28 mouse cellular contexts compared by ENCODE assay signal in the genomic region with DNA sequence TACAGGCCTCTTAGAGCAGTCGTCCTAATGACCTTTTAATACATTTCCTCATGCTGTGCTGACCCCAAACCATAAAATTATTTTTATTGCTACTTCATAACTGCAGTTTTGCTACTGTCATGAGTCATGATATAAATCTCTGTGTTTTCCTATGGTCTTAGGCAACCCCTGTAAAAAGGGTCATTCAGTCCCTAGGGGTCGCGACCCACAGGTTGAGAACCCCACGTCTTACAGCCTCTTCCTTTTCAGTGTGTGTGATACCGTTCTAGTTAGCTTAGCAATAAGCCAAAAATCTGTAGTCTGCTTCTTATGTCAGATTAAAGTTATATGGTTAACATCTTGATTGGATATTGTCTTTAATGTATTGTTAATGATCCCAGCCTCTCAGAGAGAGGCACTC. TPM values are rescaled to one million over a fixed set of nuclear protein-coding genes. Genes with fewer than 3 reads are reported as not detected.
DNase-seq lines count a peak whose midpoint lies in the region; ATAC-seq and TF ChIP-seq lines count a peak whose summit lies in the region.
"Had no signal": no experiment of that assay in that cellular context is flagged by ENCODE, and none has a peak within 500 bp of the region (broad histone marks: within the 10 kb centered on the region; RNA-seq: fewer than 3 reads in every experiment).

No protein-coding gene starts in this region.

- peak; percentile 42 for DNase-seq in kidney, postnatal 0 days (ENCODE audit: low spot score)
- no peak for DNase-seq in kidney, adult 8-10 months
- DNase-seq in testis, postnatal 10 days (ENCODE audit: low spot score) = no peak
- DNase-seq: adrenal gland, adult 2 months; adrenal gland, postnatal 10 days; adrenal gland, postnatal 25 days; B cell, adult 2 months; cerebellum, adult 11 months; cerebellum, adult 18-20 months; cerebellum, adult 8-10 months; cerebellum, adult 9-11 months; cerebellum, postnatal 14 days; cerebellum, postnatal 36 days; embryo, embryonic 11 days had no signal

- 69% methylated on average over 5 of the region's 5 CpGs for WGBS in intestine, embryonic 16.5 days
- 74% methylated on average over 5 of the region's 5 CpGs for WGBS in intestine, embryonic 15.5 days
- WGBS in kidney, postnatal 0 days = 59% methylated on average over 5 of the region's 5 CpGs

- no peaks in the 10 kb centered on the region for H3K9me3 ChIP-seq in intestine, embryonic 16.5 days (ENCODE audit: control insufficient read depth, low read length)
- H3K9me3 ChIP-seq in intestine, embryonic 15.5 days = no peaks in the 10 kb centered on the region
- no peaks in the 10 kb centered on the region for H3K9me3 ChIP-seq in kidney, postnatal 0 days (replicated peaks; ENCODE audit: low read length)
- H3K9me3 ChIP-seq: embryonic facial prominence, embryonic 13.5 days; embryonic facial prominence, embryonic 15.5 days; forebrain, embryonic 10.5 days; forebrain, embryonic 12.5 days had no signal

- TF ChIP-seq CTCF in kidney, postnatal 0 days (IDR thresholded peaks at IDR 0.05; ENCODE audit: low read depth) = no peak
- no peak for TF ChIP-seq CTCF in testis, adult 2 months (IDR thresholded peaks at IDR 0.05; ENCODE audit: control insufficient read depth, insufficient read depth, insufficient replicate concordance, low read depth, low read length)

- H3K4me1 ChIP-seq in intestine, embryonic 16.5 days (ENCODE audit: control insufficient read depth, insufficient read depth, low read length) = no peaks in the 10 kb centered on the region; the same call in 1 of the 2 replicates
- H3K4me1 ChIP-seq in intestine, embryonic 15.5 days (replicated peaks) = 0 out of 2 replicates have a peak, but pooled peaks cover 5% of the 10 kb centered on the region
- H3K4me1 ChIP-seq in kidney, postnatal 0 days (replicated peaks; ENCODE audit: insufficient read depth, low read length) = no peaks in the 10 kb centered on the region
- H3K4me1 ChIP-seq in testis, adult 2 months (ENCODE audit: control insufficient read depth, insufficient read depth, low read length) = peaks cover 8% of the 10 kb centered on the region
- H3K4me1 ChIP-seq: embryonic facial prominence, embryonic 13.5 days; embryonic facial prominence, embryonic 15.5 days; forebrain, embryonic 10.5 days; forebrain, embryonic 12.5 days had no signal

- no peak overlapping the region for H3K27ac ChIP-seq in intestine, embryonic 16.5 days (ENCODE audit: low read length)
- no peak overlapping the region for H3K27ac ChIP-seq in intestine, embryonic 15.5 days
- no peak overlapping the region for H3K27ac ChIP-seq in kidney, postnatal 0 days
- no peak overlapping the region for H3K27ac ChIP-seq in testis, adult 2 months (ENCODE audit: control insufficient read depth, insufficient read depth, low read depth, low read length)
- H3K27ac ChIP-seq: embryonic facial prominence, embryonic 13.5 days; embryonic facial prominence, embryonic 15.5 days; forebrain, embryonic 10.5 days; forebrain, embryonic 12.5 days had no signal

- no peak for TF ChIP-seq POLR2A in testis, adult 2 months (IDR thresholded peaks at IDR 0.05; ENCODE audit: control insufficient read depth, low read depth, low read length)

- H3K9ac ChIP-seq in intestine, embryonic 16.5 days (ENCODE audit: low read depth, low read length) = no peak overlapping the region
- H3K9ac ChIP-seq in intestine, embryonic 15.5 days = no peak overlapping the region
- H3K9ac ChIP-seq in kidney, postnatal 0 days (ENCODE audit: low read depth, low read length) = no peak overlapping the region
- H3K9ac ChIP-seq: embryonic facial prominence, embryonic 13.5 days; embryonic facial prominence, embryonic 15.5 days; forebrain, embryonic 12.5 days had no signal

- no peak overlapping the region for H3K4me2 ChIP-seq in intestine, embryonic 16.5 days (ENCODE audit: low read depth, low read length)
- no peak overlapping the region for H3K4me2 ChIP-seq in intestine, embryonic 15.5 days (replicated peaks)
- no peak overlapping the region for H3K4me2 ChIP-seq in kidney, postnatal 0 days (ENCODE audit: low read length)
- H3K4me2 ChIP-seq: embryonic facial prominence, embryonic 13.5 days; embryonic facial prominence, embryonic 15.5 days; forebrain, embryonic 12.5 days had no signal

- peak; percentile 32; the same call in 1 of the 2 replicates for ATAC-seq in intestine, embryonic 16.5 days
- no peak for ATAC-seq in intestine, embryonic 15.5 days
- ATAC-seq in kidney, postnatal 0 days (replicated peaks; ENCODE audit: low FRiP score, low read depth) = no peak
- ATAC-seq: CD4-positive, CD25-positive, alpha-beta regulatory T cell, adult 4 months; forebrain, embryonic 14.5 days; forebrain, embryonic 16.5 days had no signal

- no peaks in the 10 kb centered on the region for H3K36me3 ChIP-seq in intestine, embryonic 16.5 days (ENCODE audit: control insufficient read depth, insufficient read depth, low read length)
- H3K36me3 ChIP-seq in intestine, embryonic 15.5 days = no peaks in the 10 kb centered on the region
- H3K36me3 ChIP-seq in kidney, postnatal 0 days (ENCODE audit: insufficient read depth, low read length) = no peaks in the 10 kb centered on the region
- H3K36me3 ChIP-seq in testis, adult 2 months (ENCODE audit: control insufficient read depth, insufficient read depth, low read length) = no peaks in the 10 kb centered on the region
- H3K36me3 ChIP-seq: embryonic facial prominence, embryonic 13.5 days; embryonic facial prominence, embryonic 15.5 days; forebrain, embryonic 10.5 days; forebrain, embryonic 12.5 days had no signal

- H3K4me3 ChIP-seq in intestine, embryonic 16.5 days (ENCODE audit: low read length) = no peak overlapping the region
- no peak overlapping the region for H3K4me3 ChIP-seq in intestine, embryonic 15.5 days (replicated peaks)
- H3K4me3 ChIP-seq in kidney, postnatal 0 days (replicated peaks; ENCODE audit: low read depth, low read length) = no peak overlapping the region
- peak overlapping the region; percentile 28; the same call in 1 of the 2 replicates for H3K4me3 ChIP-seq in testis, adult 2 months (ENCODE audit: control insufficient read depth, low read depth, low read length)
- H3K4me3 ChIP-seq: embryonic facial prominence, embryonic 13.5 days; embryonic facial prominence, embryonic 15.5 days; erythroblast, embryonic 14.5 days; forebrain, embryonic 10.5 days; forebrain, embryonic 12.5 days had no signal

- no peaks in the 10 kb centered on the region for H3K27me3 ChIP-seq in intestine, embryonic 16.5 days (replicated peaks; ENCODE audit: control insufficient read depth, insufficient read depth, low read length)
- H3K27me3 ChIP-seq in intestine, embryonic 15.5 days (replicated peaks) = no peaks in the 10 kb centered on the region
- H3K27me3 ChIP-seq in kidney, postnatal 0 days (ENCODE audit: insufficient read depth, low read length) = no peaks in the 10 kb centered on the region
- H3K27me3 ChIP-seq in testis, adult 2 months (ENCODE audit: control insufficient read depth, insufficient read depth, low read length) = no peaks in the 10 kb centered on the region
- H3K27me3 ChIP-seq: CH12.LX; embryonic facial prominence, embryonic 13.5 days; embryonic facial prominence, embryonic 15.5 days; forebrain, embryonic 12.5 days had no signal

RNA-seq across cellular contexts. Expression of a gene that starts 30.9 kb away (rescaled TPM):
- polyA plus RNA-seq in intestine, embryonic 16.5 days (2015; fragmentation: Nextera tagmentation; extraction: Ambion mirVana) = 52.2 and 54.8 TPM in 2 replicates
- polyA plus RNA-seq in intestine, embryonic 15.5 days (2015; fragmentation: Nextera tagmentation; extraction: Ambion mirVana) = 62.5 and 64.9 TPM in 2 replicates
- polyA plus RNA-seq in kidney, postnatal 0 days (2015; fragmentation: Nextera tagmentation; extraction: Ambion mirVana) = 65.3 and 67.0 TPM in 2 replicates
- polyA plus RNA-seq in testis, adult 2 months (2012; rRNA removed) = 43.3 and 44.1 TPM in 2 replicates

RNA-seq across cellular contexts. Expression of a gene that starts 45.0 kb away (rescaled TPM):
- polyA plus RNA-seq in intestine, embryonic 16.5 days (2015; fragmentation: Nextera tagmentation; extraction: Ambion mirVana) = 13.9 and 15.6 TPM in 2 replicates
- polyA plus RNA-seq in intestine, embryonic 15.5 days (2015; fragmentation: Nextera tagmentation; extraction: Ambion mirVana) = 14.2 and 16.8 TPM in 2 replicates
- polyA plus RNA-seq in kidney, postnatal 0 days (2015; fragmentation: Nextera tagmentation; extraction: Ambion mirVana) = 17.8 and 18.5 TPM in 2 replicates
- polyA plus RNA-seq in testis, adult 2 months (2012; rRNA removed) = 8.0 and 10.3 TPM in 2 replicates

RNA-seq across cellular contexts. Expression of a gene that starts 45.1 kb away (rescaled TPM):
- not detected in 2 replicates for polyA plus RNA-seq in intestine, embryonic 16.5 days (2015; fragmentation: Nextera tagmentation; extraction: Ambion mirVana)
- not detected in 2 replicates for polyA plus RNA-seq in intestine, embryonic 15.5 days (2015; fragmentation: Nextera tagmentation; extraction: Ambion mirVana)
- polyA plus RNA-seq in kidney, postnatal 0 days (2015; fragmentation: Nextera tagmentation; extraction: Ambion mirVana) = not detected in 2 replicates
- 0.18 and 0.33 TPM in 2 replicates for polyA plus RNA-seq in testis, adult 2 months (2012; rRNA removed)
- polyA plus RNA-seq: adrenal gland, adult 2 months; brain, embryonic 14.5 days; CD4-positive, CD25-positive, alpha-beta regulatory T cell, adult 4 months; embryonic facial prominence, embryonic 11.5 days; embryonic facial prominence, embryonic 13.5 days; embryonic facial prominence, embryonic 15.5 days; erythroblast, embryonic 14.5 days; forebrain, embryonic 10.5 days; forebrain, embryonic 12.5 days; forebrain, embryonic 14.5 days; forebrain, embryonic 16.5 days had no signal
